Mouse (Mus musculus): ENCODE results near the gene Cox10. TPM values are rescaled to one million over a fixed set of nuclear protein-coding genes. Genes with fewer than 3 reads are reported as not detected.

Gene Cox10
- polyA plus RNA-seq, 1 experiment from 2014 or later: 22.6 TPM

DNA sequence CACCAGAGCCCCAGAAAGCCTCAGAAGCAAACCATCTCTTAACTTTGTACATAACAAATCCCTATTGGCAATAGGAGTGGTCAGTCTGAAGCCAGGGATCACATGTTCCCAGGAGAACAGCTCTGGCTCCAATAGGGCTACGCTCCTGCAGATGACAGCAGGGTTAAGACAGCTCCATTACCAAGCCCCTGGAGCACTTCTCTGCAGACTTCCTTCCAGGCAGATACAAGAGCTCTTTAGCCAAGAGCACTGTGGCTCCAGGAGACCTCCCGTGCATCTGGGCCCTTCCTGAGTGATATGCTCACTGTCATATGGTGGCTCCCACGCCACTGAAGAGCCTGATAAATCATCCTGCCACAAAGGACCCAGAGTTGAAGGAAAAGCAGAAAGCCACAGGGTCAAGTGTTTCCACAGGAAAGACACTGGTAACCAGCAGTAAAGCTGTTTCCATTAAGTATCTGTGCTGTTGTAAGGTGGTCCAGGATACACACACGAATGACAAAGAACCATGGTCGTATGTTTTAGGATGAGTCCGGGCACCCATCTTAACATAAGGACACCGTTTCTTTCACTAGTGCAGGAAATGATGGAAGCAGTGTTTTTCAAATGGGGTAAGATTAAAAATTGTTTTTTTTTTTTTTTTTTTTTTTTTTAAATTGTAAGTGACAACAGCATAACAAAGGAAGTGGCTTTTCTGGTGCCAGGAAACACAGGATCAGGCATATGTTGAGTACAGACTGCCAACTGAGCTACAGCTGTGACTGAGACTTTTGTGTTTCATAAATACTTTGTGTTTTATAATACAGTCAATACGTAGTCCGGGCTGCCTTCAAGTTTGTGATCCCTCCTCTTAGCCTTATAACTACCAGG is 90.0 kb downstream of the Cox10 start:
- Histone ChIP-seq H3K4me1 (replicated peaks) (peaks cover 23% of the 10 kb centered on the region), H3K4me3 (no peak overlapping the region), H3K27me3 (no peaks in the 10 kb centered on the region), H3K4me2 (no peak overlapping the region), H3K36me3 (no peaks in the 10 kb centered on the region), H3K9me3 (no peaks in the 10 kb centered on the region), H3K27ac (no peak overlapping the region), H3K9ac (no peak overlapping the region)
- no peak for ATAC-seq (ENCODE audit: low FRiP score)
- 71% methylated on average over 9 of the region's 9 CpGs for WGBS

DNA sequence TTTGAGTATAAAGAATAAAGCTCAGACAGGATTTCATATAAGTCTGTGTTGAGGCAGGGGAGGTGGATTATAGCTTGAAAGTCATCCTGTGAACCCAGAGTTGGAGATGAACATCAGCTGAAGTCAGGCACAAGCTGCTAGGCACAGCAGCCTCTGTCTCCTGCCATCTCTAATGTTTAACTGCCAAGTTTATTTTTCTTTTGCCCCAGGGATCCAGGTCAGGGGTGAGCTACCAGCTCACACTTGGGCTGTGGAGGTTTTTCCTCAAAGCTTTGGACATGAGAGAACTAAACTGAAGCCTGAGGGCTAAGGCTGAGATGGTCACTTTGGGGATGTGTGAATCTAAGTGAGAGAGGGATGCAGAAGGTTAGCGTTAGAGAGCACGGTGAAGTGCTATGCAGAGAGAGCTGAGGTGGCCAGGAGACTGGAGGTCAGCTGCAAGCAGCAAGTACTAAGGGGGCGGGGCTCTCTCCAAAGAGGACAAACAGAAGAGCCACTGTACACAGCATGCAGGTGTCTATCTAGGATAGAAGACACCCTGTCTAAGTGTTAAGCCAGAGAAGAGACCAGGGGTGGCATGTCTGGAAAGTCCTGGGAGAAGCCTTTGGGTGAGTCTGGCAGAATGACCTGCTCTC is 91.1 kb downstream of the Cox10 start:
- WGBS: 78% methylated on average over 3 of the region's 3 CpGs
- Histone ChIP-seq H3K27me3 (no peaks in the 10 kb centered on the region), H3K4me1 (replicated peaks) (peaks cover 23% of the 10 kb centered on the region), H3K9me3 (no peaks in the 10 kb centered on the region), H3K27ac (no peak overlapping the region), H3K9ac (no peak overlapping the region), H3K4me3 (no peak overlapping the region), H3K4me2 (no peak overlapping the region), H3K36me3 (no peaks in the 10 kb centered on the region)
- no peak for ATAC-seq (ENCODE audit: low FRiP score)

- Histone ChIP-seq H3K4me3 (no peak overlapping the region), H3K36me3 (no peaks in the 10 kb centered on the region), H3K4me1 (replicated peaks) (peaks cover 31% of the 10 kb centered on the region), H3K9me3 (no peaks in the 10 kb centered on the region), H3K27me3 (no peaks in the 10 kb centered on the region), H3K9ac (no peak overlapping the region), H3K4me2 (no peak overlapping the region), H3K27ac (no peak overlapping the region)
- ATAC-seq (ENCODE audit: low FRiP score): no peak
- WGBS: 90% methylated on average over 4 of the region's 4 CpGs
Observed at GRCm38 (mm10) chr11:63986710-63987109, 92.6 kb downstream of the Cox10 start.

GRCm38 (mm10) chr11:63985481-63985880 is 93.8 kb downstream of the Cox10 start:
- WGBS: 73% methylated on average over 6 of the region's 6 CpGs
- Histone ChIP-seq H3K36me3 (no peaks in the 10 kb centered on the region), H3K4me2 (no peak overlapping the region), H3K4me3 (no peak overlapping the region), H3K9me3 (no peaks in the 10 kb centered on the region), H3K27me3 (no peaks in the 10 kb centered on the region), H3K27ac (no peak overlapping the region), H3K9ac (no peak overlapping the region), H3K4me1 (replicated peaks) (peaks cover 21% of the 10 kb centered on the region)
- ATAC-seq (ENCODE audit: low FRiP score): no peak

DNA sequence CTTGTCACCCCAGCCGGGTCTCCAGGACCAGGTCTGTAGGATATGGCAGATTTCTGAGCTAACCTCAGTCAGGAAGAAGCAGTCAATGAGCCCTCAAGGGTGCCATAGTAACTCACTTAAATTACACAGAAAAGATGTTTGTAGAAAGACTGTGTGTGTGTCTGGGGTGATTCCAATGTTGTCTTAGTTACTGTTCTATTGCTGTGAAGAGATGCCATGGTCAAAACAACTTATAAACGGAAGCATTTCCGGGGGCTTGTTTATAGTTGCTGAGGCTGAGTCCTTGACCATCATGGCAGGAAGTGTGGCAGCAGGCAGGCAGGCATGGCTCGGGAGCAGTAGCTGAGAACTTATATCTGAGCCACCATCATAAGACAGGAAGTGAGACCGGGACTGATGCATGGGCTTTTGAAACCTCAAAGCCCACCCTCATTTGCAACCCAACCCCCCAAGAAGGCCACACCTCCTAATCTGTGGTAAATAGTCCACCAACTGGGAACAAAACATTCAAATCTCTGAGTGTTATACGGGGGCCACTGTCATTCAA is 94.6 kb downstream of the Cox10 start:
- WGBS: 85% methylated on average over 6 of the region's 6 CpGs
- Histone ChIP-seq H3K4me3 (no peak overlapping the region), H3K36me3 (no peaks in the 10 kb centered on the region), H3K27me3 (no peaks in the 10 kb centered on the region), H3K9me3 (no peaks in the 10 kb centered on the region), H3K9ac (no peak overlapping the region), H3K27ac (no peak overlapping the region), H3K4me2 (no peak overlapping the region), H3K4me1 (replicated peaks) (peaks cover 21% of the 10 kb centered on the region)
- ATAC-seq (ENCODE audit: low FRiP score): no peak

DNA sequence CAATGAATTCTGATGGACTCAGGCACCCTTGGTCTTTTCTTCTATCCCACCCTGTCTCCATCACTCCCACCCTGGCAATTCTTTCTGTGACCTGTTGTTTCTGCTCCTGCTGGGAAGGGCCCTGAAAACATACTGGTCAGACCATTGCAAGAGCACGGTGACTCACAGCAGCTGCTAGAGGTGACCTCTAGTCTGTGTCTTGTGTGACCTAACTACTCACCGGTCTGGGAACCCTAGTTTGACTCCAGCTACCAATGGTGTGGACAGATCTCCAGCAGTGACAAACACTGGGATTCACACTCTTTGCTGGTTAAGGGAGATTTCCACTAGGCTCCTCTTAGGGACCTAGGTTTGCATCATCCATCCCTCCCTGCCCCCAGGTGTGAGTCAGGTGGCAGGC is 101.5 kb downstream of the Cox10 start:
- Histone ChIP-seq H3K27ac (no peak overlapping the region), H3K36me3 (peaks cover 5% of the 10 kb centered on the region; the same call in 1 of the 2 replicates), H3K4me1 (replicated peaks) (peaks cover 11% of the 10 kb centered on the region), H3K4me2 (no peak overlapping the region), H3K27me3 (no peaks in the 10 kb centered on the region), H3K9me3 (no peaks in the 10 kb centered on the region), H3K4me3 (no peak overlapping the region), H3K9ac (no peak overlapping the region)
- no peak for ATAC-seq (ENCODE audit: low FRiP score)
- 77% methylated on average over 2 of the region's 2 CpGs for WGBS

DNA sequence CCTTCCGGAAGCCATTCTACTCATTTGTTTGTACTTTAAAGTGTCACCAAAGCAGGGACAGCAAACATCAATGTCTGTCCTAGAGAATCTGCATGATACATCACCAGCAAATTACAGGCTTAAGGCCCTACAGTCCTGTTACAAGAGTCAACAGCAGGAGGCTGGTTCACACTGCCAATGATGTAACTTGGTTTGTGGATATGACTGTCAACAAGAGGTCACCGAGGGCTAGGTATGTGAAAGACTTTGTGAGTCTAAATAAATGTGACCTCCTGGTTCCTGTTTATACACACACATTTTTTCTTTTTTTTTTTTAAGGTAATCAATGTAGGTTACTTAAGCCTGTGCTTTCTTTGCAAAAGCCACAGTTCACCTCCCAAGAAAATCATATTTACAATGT is 102.5 kb downstream of the Cox10 start:
- Histone ChIP-seq H3K4me1 (replicated peaks) (0 out of 2 replicates have a peak, but pooled peaks cover 3% of the 10 kb centered on the region), H3K4me3 (no peak overlapping the region), H3K27ac (no peak overlapping the region), H3K4me2 (no peak overlapping the region), H3K9me3 (no peaks in the 10 kb centered on the region), H3K27me3 (no peaks in the 10 kb centered on the region), H3K9ac (no peak overlapping the region), H3K36me3 (peaks cover 5% of the 10 kb centered on the region; the same call in 1 of the 2 replicates)
- 88% methylated on average over 2 of the region's 2 CpGs for WGBS
- no peak for ATAC-seq (ENCODE audit: low FRiP score)

DNA sequence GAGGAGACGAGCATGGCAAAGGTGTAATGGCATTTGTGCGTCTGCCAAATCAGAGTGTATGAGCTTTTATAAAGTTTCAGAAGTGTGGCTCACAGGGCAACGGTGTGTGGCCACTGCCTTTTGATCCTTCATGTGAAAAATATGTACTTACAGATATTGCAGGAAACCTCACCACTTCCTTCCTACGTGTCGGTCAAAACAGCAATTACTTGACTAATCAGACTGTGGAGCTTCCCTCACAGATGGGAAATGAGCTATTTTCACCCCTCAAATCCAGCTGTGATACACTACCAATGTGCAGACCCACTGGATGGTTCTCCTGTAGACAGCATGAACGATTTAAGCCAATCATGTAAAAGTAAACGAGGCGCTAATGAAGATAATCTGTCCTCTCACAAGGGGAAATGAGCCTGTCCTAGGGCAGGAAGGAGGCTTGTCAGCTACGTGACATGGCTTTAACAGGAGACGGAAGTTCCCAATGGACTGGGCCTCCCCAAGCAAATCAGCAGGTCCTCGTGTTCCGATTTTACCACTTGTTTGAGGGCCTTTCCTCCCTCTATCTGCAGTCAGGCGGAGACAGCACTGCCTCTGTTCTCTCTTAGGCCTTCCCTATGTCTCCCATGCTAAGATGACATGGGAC is 103.9 kb downstream of the Cox10 start:
- Histone ChIP-seq H3K36me3 (peaks cover 5% of the 10 kb centered on the region; the same call in 1 of the 2 replicates), H3K4me2 (no peak overlapping the region), H3K9ac (no peak overlapping the region), H3K4me1 (replicated peaks) (0 out of 2 replicates have a peak, but pooled peaks cover 3% of the 10 kb centered on the region), H3K4me3 (no peak overlapping the region), H3K9me3 (no peaks in the 10 kb centered on the region), H3K27ac (no peak overlapping the region), H3K27me3 (no peaks in the 10 kb centered on the region)
- WGBS: 87% methylated on average over 13 of the region's 13 CpGs
- ATAC-seq (ENCODE audit: low FRiP score): no peak

- no peak overlapping the region for H3K4me3 ChIP-seq
- 66% methylated on average over 2 of the region's 2 CpGs for WGBS
- peaks cover 12% of the 10 kb centered on the region for H3K4me1 ChIP-seq (replicated peaks)
- peaks cover 5% of the 10 kb centered on the region; the same call in 1 of the 2 replicates for H3K36me3 ChIP-seq
- ATAC-seq (ENCODE audit: low FRiP score): no peak
- no peaks in the 10 kb centered on the region for H3K27me3 ChIP-seq
- H3K27ac ChIP-seq: no peak overlapping the region
- H3K4me2 ChIP-seq: no peak overlapping the region
- H3K9me3 ChIP-seq: no peaks in the 10 kb centered on the region
- H3K9ac ChIP-seq: no peak overlapping the region
Observed at GRCm38 (mm10) chr11:63973973-63974372, 105.3 kb downstream of the Cox10 start.

DNA sequence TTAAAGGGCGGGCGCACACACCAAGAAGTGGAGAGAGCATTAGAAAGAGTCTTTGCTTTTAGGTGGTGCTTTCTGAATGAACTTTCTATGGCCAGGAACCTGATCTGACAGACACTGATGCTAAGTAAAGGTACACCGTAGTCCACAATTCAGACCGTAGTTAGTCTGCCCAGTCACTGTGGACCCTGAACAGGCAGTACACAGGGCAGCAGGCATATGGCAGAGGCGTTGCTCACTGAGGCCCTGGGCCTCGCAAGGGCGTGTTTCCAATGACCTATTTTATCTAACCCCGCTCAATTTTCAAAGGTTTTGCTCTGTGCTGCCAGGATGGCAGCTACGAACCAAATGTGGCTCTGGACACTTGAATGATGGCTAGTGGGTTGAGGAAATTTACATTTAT is 107.8 kb downstream of the Cox10 start:
- Histone ChIP-seq H3K36me3 (peaks cover 5% of the 10 kb centered on the region; the same call in 1 of the 2 replicates), H3K4me2 (no peak overlapping the region), H3K27ac (no peak overlapping the region), H3K4me1 (replicated peaks) (peaks cover 16% of the 10 kb centered on the region), H3K27me3 (0 out of 2 replicates have a peak, but pooled peaks cover 2% of the 10 kb centered on the region), H3K9me3 (no peaks in the 10 kb centered on the region), H3K9ac (no peak overlapping the region), H3K4me3 (no peak overlapping the region)
- no peak for ATAC-seq (ENCODE audit: low FRiP score)
- WGBS: 94% methylated on average over 9 of the region's 9 CpGs

- no peak overlapping the region for H3K27ac ChIP-seq
- no peak overlapping the region for H3K9ac ChIP-seq
- peaks cover 20% of the 10 kb centered on the region for H3K4me1 ChIP-seq (replicated peaks)
- WGBS: 86% methylated on average over 6 of the region's 6 CpGs
- ATAC-seq (ENCODE audit: low FRiP score): no peak
- H3K36me3 ChIP-seq: peaks cover 5% of the 10 kb centered on the region; the same call in 1 of the 2 replicates
- H3K4me3 ChIP-seq: no peak overlapping the region
- H3K27me3 ChIP-seq: 0 out of 2 replicates have a peak, but pooled peaks cover 2% of the 10 kb centered on the region
- H3K9me3 ChIP-seq: no peaks in the 10 kb centered on the region
- no peak overlapping the region for H3K4me2 ChIP-seq
Observed at GRCm38 (mm10) chr11:63970818-63971217, 108.5 kb downstream of the Cox10 start.

Measured in hindbrain, embryonic 13.5 days (tissue).